Comparison of ENCODE assay signal across 7 mouse cellular contexts in the genomic region with DNA sequence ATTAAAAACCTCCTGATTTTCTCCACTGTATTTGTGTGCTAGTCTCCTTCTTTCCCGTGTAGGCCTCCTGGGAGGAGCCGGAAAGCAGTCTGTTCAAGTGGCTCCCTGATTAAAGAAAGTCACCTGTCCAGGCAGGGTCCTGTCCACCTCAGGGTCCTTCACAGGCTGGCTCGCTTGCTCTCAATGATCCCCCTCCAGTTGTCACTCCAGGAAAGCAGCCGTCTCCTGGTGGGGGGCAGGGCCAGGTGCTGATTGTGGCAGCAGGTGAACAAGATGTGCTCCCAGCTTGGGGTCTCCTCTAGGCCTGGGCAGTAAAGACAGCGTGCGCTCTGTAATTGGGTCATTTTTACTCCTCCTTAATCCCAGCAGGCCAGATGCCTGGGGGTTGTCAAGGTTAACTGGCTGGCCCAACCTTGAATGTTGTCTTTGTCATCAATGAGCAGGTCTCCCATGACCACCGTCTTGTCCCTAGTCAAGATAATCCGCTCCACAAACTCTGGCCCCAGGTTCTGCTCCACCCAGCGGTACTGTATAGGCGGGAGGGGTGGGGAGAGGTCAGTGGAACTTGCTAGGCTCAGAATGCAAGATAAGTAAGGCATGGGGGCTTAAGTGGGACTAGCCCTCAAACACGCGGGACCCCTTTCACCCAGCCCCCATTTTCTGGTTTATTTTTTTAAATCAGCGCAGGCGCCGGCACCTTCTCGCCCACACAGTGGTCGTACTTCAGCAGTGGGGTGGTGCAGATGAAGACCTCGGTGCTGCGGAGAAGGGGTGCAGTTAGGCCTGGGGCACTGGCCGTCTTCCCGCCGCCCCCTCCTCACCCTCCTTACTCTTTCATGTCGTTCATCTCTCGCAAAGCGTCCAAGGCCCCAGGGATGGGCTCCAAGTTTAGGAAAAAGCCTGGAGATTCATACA. TPM values are rescaled to one million over a fixed set of nuclear protein-coding genes. Genes with fewer than 3 reads are reported as not detected.
DNase-seq lines count a peak whose midpoint lies in the region; ATAC-seq and TF ChIP-seq lines count a peak whose summit lies in the region.

No protein-coding gene starts in this region.

- no peaks in the 10 kb centered on the region for H3K9me3 ChIP-seq in megakaryocyte, embryonic 14.5 days
- no peaks in the 10 kb centered on the region for H3K9me3 ChIP-seq in embryonic facial prominence, embryonic 12.5 days
- H3K9me3 ChIP-seq in hindbrain, embryonic 15.5 days: no peaks in the 10 kb centered on the region
- H3K9me3 ChIP-seq in midbrain, postnatal 0 days (ENCODE audit: low read length): no peaks in the 10 kb centered on the region

- no peak for DNase-seq in midbrain, postnatal 0 days (ENCODE audit: low spot score)
- DNase-seq in frontal cortex, postnatal 14 days (ENCODE audit: low spot score in 2 of 2): no peak
- DNase-seq in gastrocnemius, postnatal 4 days (ENCODE audit: low spot score in 2 of 2): no peak

- H3K4me1 ChIP-seq in megakaryocyte, embryonic 14.5 days: peaks cover 46% of the 10 kb centered on the region
- H3K4me1 ChIP-seq in embryonic facial prominence, embryonic 12.5 days: peaks cover 13% of the 10 kb centered on the region
- H3K4me1 ChIP-seq in hindbrain, embryonic 15.5 days (replicated peaks): peaks cover 22% of the 10 kb centered on the region
- peaks cover 4% of the 10 kb centered on the region; the same call in 1 of the 2 replicates for H3K4me1 ChIP-seq in midbrain, postnatal 0 days (ENCODE audit: insufficient read depth, low read length)

- ATAC-seq in megakaryocyte, adult 5-6 weeks (ENCODE audit: poor library complexity, severe bottlenecking): no peak
- ATAC-seq in embryonic facial prominence, embryonic 12.5 days (ENCODE audit: insufficient number of reproducible peaks, insufficient read depth, low FRiP score, low TSS enrichment): peak; percentile 31
- peak; percentile 62 for ATAC-seq in hindbrain, embryonic 15.5 days (ENCODE audit: low FRiP score, low read depth)
- peak; percentile 51 for ATAC-seq in midbrain, postnatal 0 days (ENCODE audit: low FRiP score)

- peak overlapping the region; percentile 97 for H3K4me3 ChIP-seq in megakaryocyte, embryonic 14.5 days (replicated peaks)
- H3K4me3 ChIP-seq in embryonic facial prominence, embryonic 12.5 days: peak overlapping the region; percentile 65
- H3K4me3 ChIP-seq in hindbrain, embryonic 15.5 days: peak overlapping the region; percentile 71
- H3K4me3 ChIP-seq in midbrain, postnatal 0 days (ENCODE audit: low read depth, low read length): peak overlapping the region; percentile 64

- H3K9ac ChIP-seq in embryonic facial prominence, embryonic 12.5 days: peak overlapping the region; percentile 67
- peak overlapping the region; percentile 76 for H3K9ac ChIP-seq in hindbrain, embryonic 15.5 days
- peak overlapping the region; percentile 74 for H3K9ac ChIP-seq in midbrain, postnatal 0 days (replicated peaks; ENCODE audit: low read length, poor library complexity, severe bottlenecking)

- peak overlapping the region; percentile 80 for H3K4me2 ChIP-seq in embryonic facial prominence, embryonic 12.5 days (replicated peaks)
- H3K4me2 ChIP-seq in hindbrain, embryonic 15.5 days: peak overlapping the region; percentile 88
- peak overlapping the region; percentile 68 for H3K4me2 ChIP-seq in midbrain, postnatal 0 days (ENCODE audit: low read depth, low read length, poor library complexity, severe bottlenecking)

- no peak for TF ChIP-seq CTCF in midbrain, postnatal 0 days (IDR thresholded peaks at IDR 0.05)

- 22% methylated on average over 25 of the region's 25 CpGs for WGBS in embryonic facial prominence, embryonic 12.5 days
- 22% methylated on average over 25 of the region's 25 CpGs for WGBS in hindbrain, embryonic 15.5 days
- WGBS in midbrain, postnatal 0 days: 20% methylated on average over 25 of the region's 25 CpGs

- peaks cover 45% of the 10 kb centered on the region for H3K36me3 ChIP-seq in megakaryocyte, embryonic 14.5 days (replicated peaks; ENCODE audit: low read length)
- H3K36me3 ChIP-seq in embryonic facial prominence, embryonic 12.5 days: peaks cover 8% of the 10 kb centered on the region; the same call in 1 of the 2 replicates
- H3K36me3 ChIP-seq in hindbrain, embryonic 15.5 days: peaks cover 14% of the 10 kb centered on the region
- peaks cover 13% of the 10 kb centered on the region for H3K36me3 ChIP-seq in midbrain, postnatal 0 days (ENCODE audit: insufficient read depth, low read length)

- H3K27ac ChIP-seq in embryonic facial prominence, embryonic 12.5 days: peak overlapping the region; percentile 87; the same call in 1 of the 2 replicates
- peak overlapping the region; percentile 91 for H3K27ac ChIP-seq in hindbrain, embryonic 15.5 days (replicated peaks)
- peak overlapping the region; percentile 91; the same call in 1 of the 2 replicates for H3K27ac ChIP-seq in midbrain, postnatal 0 days (ENCODE audit: low read depth, low read length)

- no peaks in the 10 kb centered on the region for H3K27me3 ChIP-seq in megakaryocyte, embryonic 14.5 days (replicated peaks)
- no peaks in the 10 kb centered on the region for H3K27me3 ChIP-seq in embryonic facial prominence, embryonic 12.5 days
- no peaks in the 10 kb centered on the region for H3K27me3 ChIP-seq in hindbrain, embryonic 15.5 days
- no peaks in the 10 kb centered on the region for H3K27me3 ChIP-seq in midbrain, postnatal 0 days (ENCODE audit: insufficient read depth, low read length)

RNA-seq across cellular contexts. Expression of gene Nt5c, which starts 1.0 kb away (rescaled TPM):
- polyA plus RNA-seq in megakaryocyte, embryonic 14.5 days (2012; ENCODE audit: insufficient read depth, low replicate concordance): 84.5 and 173 TPM in 2 replicates
- 80.9 and 84.8 TPM in 2 replicates for total RNA-seq in megakaryocyte, adult 5-6 weeks (2015)
- total RNA-seq in megakaryocyte, adult 5-6 weeks (2017): 104 and 113 TPM in 2 replicates
- polyA plus RNA-seq in embryonic facial prominence, embryonic 12.5 days (2016; fragmentation: Nextera tagmentation; extraction: Ambion mirVana): 73.7 and 80.6 TPM in 2 replicates
- 88.4 and 101 TPM in 2 replicates for polyA plus RNA-seq in hindbrain, embryonic 15.5 days (2015; fragmentation: Nextera tagmentation; extraction: Ambion mirVana)
- total RNA-seq in midbrain, postnatal 0 days (2014; rRNA removed): 85.3 and 91.1 TPM in 2 replicates
- polyA plus RNA-seq in midbrain, postnatal 0 days (2015; fragmentation: Nextera tagmentation; extraction: Ambion mirVana): 131 and 133 TPM in 2 replicates
- 10 to 100 TPM; 20.1 to 23.0 TPM for total RNA-seq in gastrocnemius, postnatal 4 days (2021)

RNA-seq across cellular contexts. Expression of gene Armc7, which starts 15.2 kb away (rescaled TPM):
- polyA plus RNA-seq in megakaryocyte, embryonic 14.5 days (2012; ENCODE audit: insufficient read depth, low replicate concordance): 20.7 and 36.2 TPM in 2 replicates
- total RNA-seq in megakaryocyte, adult 5-6 weeks (2015): 17.2 and 18.5 TPM in 2 replicates
- total RNA-seq in megakaryocyte, adult 5-6 weeks (2017): 19.8 and 38.6 TPM in 2 replicates
- polyA plus RNA-seq in embryonic facial prominence, embryonic 12.5 days (2016; fragmentation: Nextera tagmentation; extraction: Ambion mirVana): 10.3 and 10.7 TPM in 2 replicates
- polyA plus RNA-seq in hindbrain, embryonic 15.5 days (2015; fragmentation: Nextera tagmentation; extraction: Ambion mirVana): 16.3 and 18.2 TPM in 2 replicates
- total RNA-seq in midbrain, postnatal 0 days (2014; rRNA removed): 9.0 and 14.0 TPM in 2 replicates
- polyA plus RNA-seq in midbrain, postnatal 0 days (2015; fragmentation: Nextera tagmentation; extraction: Ambion mirVana): 12.9 and 13.4 TPM in 2 replicates
- 1 to 10 TPM; 2.1 to 3.4 TPM for total RNA-seq in gastrocnemius, postnatal 4 days (2021)

RNA-seq across cellular contexts. Expression of gene Jpt1, which starts 23.5 kb away (rescaled TPM):
- polyA plus RNA-seq in megakaryocyte, embryonic 14.5 days (2012; ENCODE audit: insufficient read depth, low replicate concordance): 334 and 807 TPM in 2 replicates
- total RNA-seq in megakaryocyte, adult 5-6 weeks (2015): 211 and 220 TPM in 2 replicates
- total RNA-seq in megakaryocyte, adult 5-6 weeks (2017): 181 and 183 TPM in 2 replicates
- 591 and 626 TPM in 2 replicates for polyA plus RNA-seq in embryonic facial prominence, embryonic 12.5 days (2016; fragmentation: Nextera tagmentation; extraction: Ambion mirVana)
- polyA plus RNA-seq in hindbrain, embryonic 15.5 days (2015; fragmentation: Nextera tagmentation; extraction: Ambion mirVana): 1,345 and 1,399 TPM in 2 replicates
- 744 and 761 TPM in 2 replicates for total RNA-seq in midbrain, postnatal 0 days (2014; rRNA removed)
- 1,252 and 1,259 TPM in 2 replicates for polyA plus RNA-seq in midbrain, postnatal 0 days (2015; fragmentation: Nextera tagmentation; extraction: Ambion mirVana)
- total RNA-seq in gastrocnemius, postnatal 4 days (2021): 100 to 1,000 TPM; 251 to 285 TPM

RNA-seq across cellular contexts. Expression of gene Slc16a5, which starts 28.4 kb away (rescaled TPM):
- not detected in 2 replicates for polyA plus RNA-seq in megakaryocyte, embryonic 14.5 days (2012; ENCODE audit: insufficient read depth, low replicate concordance)
- 0.09 and 0.42 TPM in 2 replicates for total RNA-seq in megakaryocyte, adult 5-6 weeks (2015)
- 0.08 and 0.15 TPM in 2 replicates for total RNA-seq in megakaryocyte, adult 5-6 weeks (2017)
- polyA plus RNA-seq in embryonic facial prominence, embryonic 12.5 days (2016; fragmentation: Nextera tagmentation; extraction: Ambion mirVana): 0.22 and 0.28 TPM in 2 replicates
- polyA plus RNA-seq in hindbrain, embryonic 15.5 days (2015; fragmentation: Nextera tagmentation; extraction: Ambion mirVana): 0.17 and 0.24 TPM in 2 replicates
- total RNA-seq in midbrain, postnatal 0 days (2014; rRNA removed): not detected in 2 replicates
- 0.21 and 0.23 TPM in 2 replicates for polyA plus RNA-seq in midbrain, postnatal 0 days (2015; fragmentation: Nextera tagmentation; extraction: Ambion mirVana)
- not detected for total RNA-seq in gastrocnemius, postnatal 4 days (2021)

RNA-seq across cellular contexts. Expression of gene Sumo2, which starts 45.4 kb away (rescaled TPM):
- polyA plus RNA-seq in megakaryocyte, embryonic 14.5 days (2012; ENCODE audit: insufficient read depth, low replicate concordance): 187 and 368 TPM in 2 replicates
- 507 and 587 TPM in 2 replicates for total RNA-seq in megakaryocyte, adult 5-6 weeks (2015)
- 367 and 413 TPM in 2 replicates for total RNA-seq in megakaryocyte, adult 5-6 weeks (2017)
- 1,276 and 1,289 TPM in 2 replicates for polyA plus RNA-seq in embryonic facial prominence, embryonic 12.5 days (2016; fragmentation: Nextera tagmentation; extraction: Ambion mirVana)
- polyA plus RNA-seq in hindbrain, embryonic 15.5 days (2015; fragmentation: Nextera tagmentation; extraction: Ambion mirVana): 917 and 959 TPM in 2 replicates
- total RNA-seq in midbrain, postnatal 0 days (2014; rRNA removed): 543 and 643 TPM in 2 replicates
- 972 and 1,028 TPM in 2 replicates for polyA plus RNA-seq in midbrain, postnatal 0 days (2015; fragmentation: Nextera tagmentation; extraction: Ambion mirVana)
- 100 to 1,000 TPM; 230 to 244 TPM for total RNA-seq in gastrocnemius, postnatal 4 days (2021)
